Mouse (Mus musculus) cerebellum, adult 2 months (tissue): Measurements from ENCODE around the gene Olfr960. TPM values are rescaled to one million over a fixed set of nuclear protein-coding genes. Genes with fewer than 3 reads are reported as not detected.

Source experiments
- DNase-seq, 2 experiments: peaks; one replicate each; pipeline ENCODE4 v3.0.0; 2021
- H3K27ac ChIP-seq: fragments of 200-500 bp; 2 replicates; pipeline ENCODE4 v1.5.1; 2012; ENCODE audit warnings: low read length, control low read depth, inconsistent platforms; ENCODE audit not compliant: insufficient read depth
- H3K27me3 ChIP-seq: fragments of 200-500 bp; 2 replicates; pipeline ENCODE4 v1.6.1; 2012; ENCODE audit warnings: inconsistent platforms, mild to moderate bottlenecking, low read length, moderate library complexity; ENCODE audit not compliant: control insufficient read depth, insufficient read depth
- H3K4me1 ChIP-seq: fragments of 200-500 bp; 2 replicates; pipeline ENCODE4 v1.6.1; 2011; ENCODE audit warnings: low read length; ENCODE audit not compliant: control insufficient read depth, insufficient read depth
- H3K4me3 ChIP-seq: fragments of 200-500 bp; replicated peaks from 2 replicates; pipeline ENCODE3; 2011; ENCODE audit warnings: mild to moderate bottlenecking, low read depth, low read length, control low read depth; ENCODE audit not compliant: insufficient read depth
- CTCF ChIP-seq: fragments of 200-500 bp; IDR thresholded peaks from 2 replicates; pipeline ENCODE4 v1.5.1; 2011; ENCODE audit warnings: low read depth, mild to moderate bottlenecking, control low read depth, low read length, moderate library complexity, borderline replicate concordance; ENCODE audit not compliant: insufficient read depth
- POLR2A ChIP-seq: fragments of 200-500 bp; IDR thresholded peaks from 2 replicates; pipeline ENCODE4 v1.6.1; 2011; ENCODE audit warnings: low read length, control low read depth, borderline replicate concordance; ENCODE audit not compliant: insufficient read depth
- WGBS: fragments of 180-500 bp; shearing (Covaris S2); methylation state at CpG from one replicate; pipeline ENCODE4 v1.1.7; 2018; 5-methylcytosine and 5-hydroxymethylcytosine counted together
- polyA plus RNA-seq: library from polyadenylated mRNA; depleted of rRNA; stranded (reverse); fragments of >200 nt; gene quantifications from 2 replicates; pipeline ENCODE4 v1.2.3, GENCODE M21; 2012; rRNA removed

Olfr960 gene
- polyA plus RNA-seq, 1 experiment = not detected

GRCm38 (mm10) chr9:39666905-39667304 lies 45.7 kb downstream of the Olfr960 start, which contains the start of gene Olfr963:
Gene Olfr963, plus strand, starts transcription at chr9:39667205.
- Histone ChIP-seq H3K27ac (no peak within 1 kb of the TSS), H3K27me3 (no peaks in the 10 kb centered on the region), H3K4me3 (no peak within 1 kb of the TSS), H3K4me1 (no peaks in the 10 kb centered on the region)
- TF ChIP-seq POLR2A = no peak
- no peak for TF ChIP-seq CTCF
- WGBS = 84% methylated on average over 1 of the region's 1 CpGs
- no peak for DNase-seq

- Histone ChIP-seq H3K4me3 (no peak overlapping the region), H3K4me1 (no peaks in the 10 kb centered on the region), H3K27me3 (no peaks in the 10 kb centered on the region), H3K27ac (no peak overlapping the region)
- DNase-seq = no peak
- WGBS = 78% methylated on average over 2 of the region's 2 CpGs
- TF ChIP-seq CTCF (no peak), POLR2A (no peak)
Measured at GRCm38 (mm10) chr9:39669723-39670122, 48.5 kb downstream of the Olfr960 start.

Other genes starting within 250 kb of the Olfr960 start
- gene Olfr951, start 234.0 kb upstream of the Olfr960 start, polyA plus RNA-seq = not detected in 2 replicates
- not detected in 2 replicates for gene Olfr952, start 194.2 kb upstream of the Olfr960 start, polyA plus RNA-seq
- not detected in 2 replicates for gene Olfr954, start 164.7 kb upstream of the Olfr960 start, polyA plus RNA-seq
- not detected in 2 replicates for gene Olfr955, start 149.4 kb upstream of the Olfr960 start, polyA plus RNA-seq
- gene Olfr44, start 127.4 kb upstream of the Olfr960 start, polyA plus RNA-seq = not detected in 2 replicates
- gene Olfr957, start 105.6 kb upstream of the Olfr960 start, polyA plus RNA-seq = not detected in 2 replicates
- not detected in 2 replicates for gene Olfr958, start 67.3 kb upstream of the Olfr960 start, polyA plus RNA-seq
- not detected in 2 replicates for gene Olfr959, start 45.8 kb upstream of the Olfr960 start, polyA plus RNA-seq
- gene AW551984, start 17.0 kb upstream of the Olfr960 start, polyA plus RNA-seq = 8.0 and 8.5 TPM in 2 replicates
- gene Olfr148, start 10.7 kb upstream of the Olfr960 start, polyA plus RNA-seq = not detected in 2 replicates
- not detected in 2 replicates for gene Olfr961, start 23.7 kb downstream of the Olfr960 start, polyA plus RNA-seq
- not detected in 2 replicates for gene Olfr963, start 45.8 kb downstream of the Olfr960 start, polyA plus RNA-seq
- not detected in 2 replicates for gene Olfr149, start 85.7 kb downstream of the Olfr960 start, polyA plus RNA-seq
- not detected in 2 replicates for gene Olfr965, start 90.0 kb downstream of the Olfr960 start, polyA plus RNA-seq
- gene Olfr150, start 109.6 kb downstream of the Olfr960 start, polyA plus RNA-seq = not detected in 2 replicates
- not detected in 2 replicates for gene Olfr967, start 124.9 kb downstream of the Olfr960 start, polyA plus RNA-seq
- not detected in 2 replicates for gene Olfr968, start 161.9 kb downstream of the Olfr960 start, polyA plus RNA-seq
- gene Olfr969, start 169.6 kb downstream of the Olfr960 start, polyA plus RNA-seq = not detected in 2 replicates
- gene Olfr970, start 187.5 kb downstream of the Olfr960 start, polyA plus RNA-seq = not detected in 2 replicates
- gene Olfr971, start 215.5 kb downstream of the Olfr960 start, polyA plus RNA-seq = not detected in 2 replicates
- gene Olfr972, start 245.0 kb downstream of the Olfr960 start, polyA plus RNA-seq = not detected in 2 replicates